Mouse (Mus musculus) MEL (cell line): Measurements from ENCODE around the gene Foxp3. TPM values are rescaled to one million over a fixed set of nuclear protein-coding genes. Genes with fewer than 3 reads are reported as not detected.

ENCODE experiments used
- DNase-seq: peaks from one replicate; pipeline ENCODE4 v3.0.0; 2011; ENCODE audit warnings: low read depth, low spot score
- H3K27ac ChIP-seq: 2 replicates; pipeline ENCODE4 v1.5.1; 2012; ENCODE audit warnings: low read depth, mild to moderate bottlenecking, control low read depth, low read length, moderate library complexity; ENCODE audit not compliant: control insufficient read depth
- H3K27me3 ChIP-seq, 2 experiments: fragments of 150-350 bp in 1 of 2; sonication (generic) in 1 of 2; 2 replicates each; pipeline ENCODE4 v1.6.1; 2012; ENCODE audit warnings: low read length in 2 of 2, mild to moderate bottlenecking in 2 of 2, improper control_type of control experiment in 1 of 2, moderate library complexity in 1 of 2; ENCODE audit not compliant: insufficient read depth in 2 of 2, control insufficient read depth in 1 of 2
- H3K36me3 ChIP-seq, 2 experiments: 2 replicates each; pipeline ENCODE4 v1.6.1; 2012 to 2014; ENCODE audit warnings: low read length in 2 of 2, improper control_type of control experiment in 1 of 2, inconsistent platforms in 1 of 2, mild to moderate bottlenecking in 1 of 2; ENCODE audit not compliant: insufficient read depth in 2 of 2, control insufficient read depth in 1 of 2
- H3K4me1 ChIP-seq, 2 experiments: fragments of 150-350 bp in 1 of 2; sonication (generic) in 1 of 2; 2 replicates each; pipeline ENCODE4 v1.6.1; 2012; ENCODE audit warnings: low read length in 2 of 2, improper control_type of control experiment in 1 of 2, mild to moderate bottlenecking in 1 of 2; ENCODE audit not compliant: insufficient read depth in 2 of 2, control insufficient read depth in 1 of 2
- H3K4me3 ChIP-seq, 2 experiments: fragments of 150-350 bp in 1 of 2; sonication (generic) in 1 of 2; 2 replicates each; pipeline ENCODE4 v1.5.1; 2012; ENCODE audit warnings: low read depth in 2 of 2, low read length in 2 of 2, mild to moderate bottlenecking in 2 of 2, moderate library complexity in 2 of 2, control low read depth in 1 of 2, improper control_type of control experiment in 1 of 2; ENCODE audit not compliant: control insufficient read depth in 1 of 2, insufficient read depth in 1 of 2
- H3K79me2 ChIP-seq: 2 replicates; pipeline ENCODE4 v1.6.1; 2012; ENCODE audit warnings: mild to moderate bottlenecking, low read length, moderate library complexity; ENCODE audit not compliant: control insufficient read depth, poor library complexity, insufficient read depth
- H3K9ac ChIP-seq: 2 replicates; pipeline ENCODE4 v1.6.1; 2012; ENCODE audit warnings: low read depth, mild to moderate bottlenecking, control low read depth, low read length, moderate library complexity; ENCODE audit not compliant: control insufficient read depth, poor library complexity, severe bottlenecking
- H3K9me3 ChIP-seq: fragments of 150-350 bp; sonication (generic); replicated peaks from 2 replicates; pipeline ENCODE4 v1.6.1; 2012; ENCODE audit warnings: mild to moderate bottlenecking, low read length, improper control_type of control experiment, moderate library complexity; ENCODE audit not compliant: insufficient read depth
- CHD1 ChIP-seq: IDR thresholded peaks from 2 replicates; pipeline ENCODE4 v1.6.1; 2012; ENCODE audit warnings: low read depth, mild to moderate bottlenecking, inconsistent platforms, low read length, improper control_type of control experiment
- CTCF ChIP-seq, 3 experiments: IDR thresholded peaks in 2 of 3; conservative IDR thresholded peaks in 1 of 3; 2 replicates each; pipeline ENCODE4 v1.5.1; 2011 to 2012; ENCODE audit warnings: low read length in 3 of 3, low read depth in 2 of 3, mild to moderate bottlenecking in 2 of 3, improper control_type of control experiment in 1 of 3, inconsistent platforms in 1 of 3, mixed read lengths in 1 of 3, moderate library complexity in 1 of 3; ENCODE audit not compliant: control insufficient read depth in 1 of 3, insufficient read depth in 1 of 3, poor library complexity in 1 of 3, severe bottlenecking in 1 of 3
- E2F4 ChIP-seq: IDR thresholded peaks from 2 replicates; pipeline ENCODE4 v1.6.1; 2011; ENCODE audit warnings: low read depth, low read length, improper control_type of control experiment, borderline replicate concordance
- ETS1 ChIP-seq: IDR thresholded peaks from 2 replicates; pipeline ENCODE4 v1.6.1; 2012; ENCODE audit warnings: low read depth, mild to moderate bottlenecking, inconsistent platforms, low read length, improper control_type of control experiment, moderate library complexity
- GABPA ChIP-seq: IDR thresholded peaks from 2 replicates; pipeline ENCODE4 v1.6.1; 2012; ENCODE audit warnings: low read depth, mild to moderate bottlenecking, inconsistent platforms, low read length, improper control_type of control experiment, moderate library complexity
- GATA1 ChIP-seq: IDR thresholded peaks from 2 replicates; pipeline ENCODE4 v1.6.1; 2011; ENCODE audit warnings: low read depth, low read length, improper control_type of control experiment
- HCFC1 ChIP-seq: IDR thresholded peaks from 2 replicates; pipeline ENCODE4 v1.6.1; 2012; ENCODE audit warnings: low read depth, mild to moderate bottlenecking, inconsistent platforms, low read length, improper control_type of control experiment, moderate library complexity
- KAT2A ChIP-seq: conservative IDR thresholded peaks from 2 replicates; pipeline ENCODE4 v1.6.1; 2012; ENCODE audit warnings: low read depth, low read length, improper control_type of control experiment, inconsistent platforms
- MAFK ChIP-seq: IDR thresholded peaks from 2 replicates; pipeline ENCODE4 v1.6.1; 2011; ENCODE audit warnings: low read depth, mild to moderate bottlenecking, low read length, improper control_type of control experiment, borderline replicate concordance
- MAX ChIP-seq: IDR thresholded peaks from 2 replicates; pipeline ENCODE4 v1.6.1; 2011; ENCODE audit warnings: low read length, improper control_type of control experiment
- MEF2A ChIP-seq: IDR thresholded peaks from 2 replicates; pipeline ENCODE4 v1.6.1; 2014; ENCODE audit warnings: low read depth, mild to moderate bottlenecking, inconsistent platforms, low read length, improper control_type of control experiment; ENCODE audit not compliant: poor library complexity, insufficient replicate concordance, severe bottlenecking; ENCODE audit errors: extremely low read depth
- MYB ChIP-seq: IDR thresholded peaks from 2 replicates; pipeline ENCODE4 v1.6.1; 2011; ENCODE audit warnings: mild to moderate bottlenecking, low read depth, low read length, improper control_type of control experiment
- NRF1 ChIP-seq: IDR thresholded peaks from 2 replicates; pipeline ENCODE4 v1.6.1; 2014; ENCODE audit warnings: low read depth, mild to moderate bottlenecking, inconsistent platforms, low read length, improper control_type of control experiment, moderate library complexity; ENCODE audit not compliant: poor library complexity, insufficient read depth, severe bottlenecking
- POLR2A ChIP-seq, 2 experiments: IDR thresholded peaks; 2 replicates each; pipeline ENCODE4 v1.6.1; 2011 to 2012; ENCODE audit warnings: low read length in 2 of 2, mild to moderate bottlenecking in 2 of 2, control low read depth in 1 of 2, improper control_type of control experiment in 1 of 2, low read depth in 1 of 2, moderate library complexity in 1 of 2; ENCODE audit not compliant: control insufficient read depth in 1 of 2, insufficient read depth in 1 of 2, poor library complexity in 1 of 2
- POLR2AphosphoS2 ChIP-seq: IDR thresholded peaks from 2 replicates; pipeline ENCODE4 v1.6.1; 2011; ENCODE audit warnings: low read length, improper control_type of control experiment
- POLR2AphosphoS5 ChIP-seq: IDR thresholded peaks from 2 replicates; pipeline ENCODE4 v1.6.1; 2012; ENCODE audit warnings: low read depth, borderline replicate concordance, mild to moderate bottlenecking, inconsistent platforms, low read length, moderate library complexity, mixed read lengths
- RAD21 ChIP-seq: IDR thresholded peaks from 2 replicates; pipeline ENCODE4 v1.6.1; 2011; ENCODE audit warnings: mild to moderate bottlenecking, low read depth, low read length, improper control_type of control experiment
- RCOR1 ChIP-seq: IDR thresholded peaks from 2 replicates; pipeline ENCODE4 v1.6.1; 2012; ENCODE audit warnings: low read depth, mild to moderate bottlenecking, inconsistent platforms, low read length, improper control_type of control experiment
- SIN3A ChIP-seq: IDR thresholded peaks from 2 replicates; pipeline ENCODE4 v1.6.1; 2012; ENCODE audit warnings: low read length, improper control_type of control experiment, inconsistent platforms
- TAL1 ChIP-seq: IDR thresholded peaks from 2 replicates; pipeline ENCODE4 v1.6.1; 2012; ENCODE audit warnings: mild to moderate bottlenecking, inconsistent platforms, low read length, moderate library complexity, mixed read lengths
- TCF12 ChIP-seq: IDR thresholded peaks from 2 replicates; pipeline ENCODE4 v1.6.1; 2014; ENCODE audit warnings: low read depth, mild to moderate bottlenecking, inconsistent platforms, low read length, improper control_type of control experiment, moderate library complexity
- USF1 ChIP-seq: IDR thresholded peaks from 2 replicates; pipeline ENCODE4 v1.6.1; 2014; ENCODE audit warnings: low read depth, mild to moderate bottlenecking, inconsistent platforms, low read length, improper control_type of control experiment, moderate library complexity
- USF2 ChIP-seq, 2 experiments: IDR thresholded peaks; 2 replicates each; pipeline ENCODE4 v1.6.1; 2011 to 2012; ENCODE audit warnings: improper control_type of control experiment in 2 of 2, low read length in 2 of 2, borderline replicate concordance in 1 of 2, inconsistent platforms in 1 of 2, low read depth in 1 of 2, mild to moderate bottlenecking in 1 of 2; ENCODE audit not compliant: insufficient read depth in 1 of 2
- ZKSCAN1 ChIP-seq: IDR thresholded peaks from 2 replicates; pipeline ENCODE4 v1.6.1; 2012; ENCODE audit warnings: low read depth, mild to moderate bottlenecking, inconsistent platforms, low read length, improper control_type of control experiment, moderate library complexity
- ZNF384 ChIP-seq: IDR thresholded peaks from 2 replicates; pipeline ENCODE4 v1.6.1; 2012; ENCODE audit warnings: low read depth, mild to moderate bottlenecking, inconsistent platforms, low read length, improper control_type of control experiment
- polyA plus RNA-seq, 2 experiments: library from polyadenylated mRNA; stranded (reverse) in 1 of 2; unstranded in 1 of 2; fragments of >175 nt in 1 of 2; fragments of >200 nt in 1 of 2; gene quantifications; 2 replicates each; pipeline versions ENCODE4 v1.2.1 to v1.2.4; 2012; ENCODE audit warnings: low replicate concordance in 2 of 2, low read depth in 1 of 2; ENCODE audit not compliant: insufficient read length in 2 of 2, insufficient read depth in 1 of 2, missing spikeins in 1 of 2
- total RNA-seq: library from RNA; depleted of rRNA; stranded (reverse); fragments of 300-350 nt; gene quantifications from 2 replicates; pipeline ENCODE4 v1.2.3, GENCODE M21; 2012

The Foxp3 gene
- total and polyA plus RNA-seq, 3 experiments, result 0.31 to 0.42 TPM; not detected in 1

DNA sequence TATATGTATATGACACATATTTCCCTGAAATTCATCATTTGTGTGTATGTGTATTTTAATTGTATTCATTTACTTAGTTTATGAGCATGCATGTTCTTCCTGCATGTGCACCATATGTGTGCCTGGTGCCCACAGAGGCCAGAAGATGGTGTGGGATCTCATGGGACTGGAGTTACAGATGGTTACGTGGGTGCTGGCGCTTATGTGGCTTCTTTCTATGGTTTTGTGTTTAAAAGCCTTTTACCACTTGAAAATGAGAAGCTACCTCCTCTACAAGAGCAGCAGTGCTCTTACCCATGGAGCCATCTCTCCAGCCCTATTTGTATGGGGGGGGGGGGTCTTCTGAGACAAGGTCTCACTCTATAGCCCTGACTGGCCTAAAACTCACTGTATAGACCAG lies 7.7 kb downstream of the Foxp3 start:
- no peak overlapping the region for H3K9ac ChIP-seq
- no peak overlapping the region for H3K27ac ChIP-seq
- no peak for TF ChIP-seq HCFC1
- TF ChIP-seq RCOR1, result no peak
- TF ChIP-seq POLR2AphosphoS2, result no peak
- TF ChIP-seq POLR2AphosphoS5, result no peak
- TF ChIP-seq KAT2A, result no peak
- no peak for TF ChIP-seq NRF1
- TF ChIP-seq TAL1, result no peak
- TF ChIP-seq SIN3A, result no peak
- no peak for TF ChIP-seq CTCF (IDR thresholded peaks at IDR 0.05 in 2 of 3, conservative IDR thresholded peaks at IDR 0.05 in 1 of 3; ENCODE audit: control insufficient read depth in 1 of 3, insufficient read depth in 1 of 3, low read depth in 2 of 3, low read length in 3 of 3, poor library complexity in 1 of 3, severe bottlenecking in 1 of 3)
- no peak for TF ChIP-seq MYB
- no peak for TF ChIP-seq CHD1
- TF ChIP-seq ZNF384, result no peak
- TF ChIP-seq MAX, result no peak
- no peak for TF ChIP-seq GATA1
- no peak for TF ChIP-seq USF2 (IDR thresholded peaks at IDR 0.05; ENCODE audit: borderline replicate concordance in 1 of 2, insufficient read depth in 1 of 2, low read depth in 1 of 2, low read length in 2 of 2)
- no peak for TF ChIP-seq MAFK
- TF ChIP-seq MEF2A, result no peak
- H3K4me3 ChIP-seq, result no peak overlapping the region
- H3K27me3 ChIP-seq, result no peaks in the 10 kb centered on the region
- no peaks in the 10 kb centered on the region for H3K4me1 ChIP-seq
- H3K9me3 ChIP-seq, result no peaks in the 10 kb centered on the region
- no peaks in the 10 kb centered on the region; a peak in 1 of 4 replicates for H3K36me3 ChIP-seq
- no peak for DNase-seq
- no peaks in the 10 kb centered on the region for H3K79me2 ChIP-seq

DNA sequence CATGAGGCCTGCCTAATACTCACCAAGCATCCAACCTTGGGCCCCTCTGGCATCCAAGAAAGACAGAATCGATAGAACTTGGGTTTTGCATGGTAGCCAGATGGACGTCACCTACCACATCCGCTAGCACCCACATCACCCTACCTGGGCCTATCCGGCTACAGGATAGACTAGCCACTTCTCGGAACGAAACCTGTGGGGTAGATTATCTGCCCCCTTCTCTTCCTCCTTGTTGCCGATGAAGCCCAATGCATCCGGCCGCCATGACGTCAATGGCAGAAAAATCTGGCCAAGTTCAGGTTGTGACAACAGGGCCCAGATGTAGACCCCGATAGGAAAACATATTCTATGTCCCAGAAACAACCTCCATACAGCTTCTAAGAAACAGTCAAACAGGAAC lies 10.4 kb downstream of the Foxp3 start:
- H3K27ac ChIP-seq, result no peak overlapping the region
- no peaks in the 10 kb centered on the region for H3K79me2 ChIP-seq
- no peak for DNase-seq
- H3K4me3 ChIP-seq, result no peak overlapping the region
- no peak overlapping the region for H3K9ac ChIP-seq
- no peaks in the 10 kb centered on the region for H3K27me3 ChIP-seq
- no peak for TF ChIP-seq TCF12
- no peak for TF ChIP-seq RAD21
- no peak for TF ChIP-seq KAT2A
- TF ChIP-seq MEF2A, result no peak
- TF ChIP-seq HCFC1, result no peak
- no peak for TF ChIP-seq USF1
- TF ChIP-seq USF2 (IDR thresholded peaks at IDR 0.05; ENCODE audit: borderline replicate concordance in 1 of 2, insufficient read depth in 1 of 2, low read depth in 1 of 2, low read length in 2 of 2), result no peak
- TF ChIP-seq ZKSCAN1, result no peak
- TF ChIP-seq E2F4, result no peak
- TF ChIP-seq POLR2AphosphoS5, result no peak
- no peak for TF ChIP-seq GABPA
- TF ChIP-seq POLR2A (IDR thresholded peaks at IDR 0.05; ENCODE audit: control insufficient read depth in 1 of 2, insufficient read depth in 1 of 2, low read depth in 1 of 2, low read length in 2 of 2, poor library complexity in 1 of 2), result no peak
- no peak for TF ChIP-seq ETS1
- TF ChIP-seq, all 39 proteins: peak for 0
- no peaks in the 10 kb centered on the region for H3K4me1 ChIP-seq
- H3K36me3 ChIP-seq, result no peaks in the 10 kb centered on the region
- no peaks in the 10 kb centered on the region for H3K9me3 ChIP-seq
